Mouse (Mus musculus) midbrain, embryonic 13.5 days (tissue): ENCODE results near the gene Tfap2c. TPM values are rescaled to one million over a fixed set of nuclear protein-coding genes. Genes with fewer than 3 reads are reported as not detected.

Source experiments
- ATAC-seq: fragments of 200-750 bp; cut with Nextera tagmentation; 2 replicates; pipeline ENCODE4 v1.8.0; 2017; ENCODE audit warnings: mild to moderate bottlenecking, moderate TSS enrichment, moderate library complexity
- H3K27ac ChIP-seq: fragments of 300-500 bp; sonication (generic); 2 replicates; pipeline ENCODE4 v1.5.1; 2015; ENCODE audit warnings: inconsistent platforms, mild to moderate bottlenecking, moderate library complexity
- H3K27me3 ChIP-seq: fragments of 300-500 bp; sonication (generic); 2 replicates; pipeline ENCODE4 v1.6.1; 2015; ENCODE audit warnings: mild to moderate bottlenecking, inconsistent platforms
- H3K36me3 ChIP-seq: fragments of 300-500 bp; sonication (generic); 2 replicates; pipeline ENCODE4 v1.6.1; 2015; ENCODE audit warnings: mild to moderate bottlenecking, inconsistent platforms
- H3K4me1 ChIP-seq: fragments of 300-500 bp; sonication (generic); replicated peaks from 2 replicates; pipeline ENCODE4 v1.6.1; 2015; ENCODE audit warnings: inconsistent platforms
- H3K4me2 ChIP-seq: fragments of 300-500 bp; sonication (generic); replicated peaks from 2 replicates; pipeline ENCODE4 v1.6.1; 2015; ENCODE audit warnings: moderate library complexity, mild to moderate bottlenecking, inconsistent platforms
- H3K4me3 ChIP-seq: fragments of 300-500 bp; sonication (generic); replicated peaks from 2 replicates; pipeline ENCODE4 v1.5.1; 2015; ENCODE audit warnings: mild to moderate bottlenecking, inconsistent platforms
- H3K9ac ChIP-seq: fragments of 300-500 bp; sonication (generic); replicated peaks from 2 replicates; pipeline ENCODE4 v1.6.1; 2015; ENCODE audit warnings: mild to moderate bottlenecking, inconsistent platforms
- H3K9me3 ChIP-seq: fragments of 300-500 bp; sonication (generic); 2 replicates; pipeline ENCODE4 v1.6.1; 2016; ENCODE audit warnings: mild to moderate bottlenecking, inconsistent platforms
- WGBS: fragments of 180-500 bp; shearing (Covaris S2); methylation state at CpG from one replicate; pipeline ENCODE4 v1.1.7; 2015; 5-methylcytosine and 5-hydroxymethylcytosine counted together
- polyA plus RNA-seq: library from polyadenylated mRNA; unstranded; fragments of >200 nt; fragmentation: Nextera tagmentation; extraction: Ambion mirVana; gene quantifications from 2 replicates; pipeline ENCODE4 v1.2.1, GENCODE M21; 2015

The Tfap2c gene
- polyA plus RNA-seq, 1 experiment from 2014 or later: 1.6 TPM

- Histone ChIP-seq H3K9ac (no peak overlapping the region), H3K27ac (no peak overlapping the region), H3K27me3 (peaks cover 95% of the 10 kb centered on the region), H3K9me3 (no peaks in the 10 kb centered on the region), H3K36me3 (no peaks in the 10 kb centered on the region), H3K4me1 (peaks cover 38% of the 10 kb centered on the region), H3K4me3 (no peak overlapping the region), H3K4me2 (no peak overlapping the region)
- no peak for ATAC-seq
- WGBS: 64% methylated on average over 9 of the region's 9 CpGs
These were observed 4.8 kb downstream of the Tfap2c start for GRCm38 (mm10) chr2:172554211-172554610.

GRCm38 (mm10) chr2:172558674-172559468, 9.5 kb downstream of the Tfap2c start:
- Histone ChIP-seq H3K4me2 (no peak overlapping the region), H3K4me3 (no peak overlapping the region), H3K4me1 (peaks cover 19% of the 10 kb centered on the region), H3K9me3 (no peaks in the 10 kb centered on the region), H3K9ac (no peak overlapping the region), H3K27me3 (peaks cover 91% of the 10 kb centered on the region), H3K27ac (no peak overlapping the region), H3K36me3 (no peaks in the 10 kb centered on the region)
- WGBS: 15% methylated on average over 21 of the region's 21 CpGs
- ATAC-seq: peak; percentile 71; the same call in 1 of the 2 replicates

GRCm38 (mm10) chr2:172561016-172561415, 11.6 kb downstream of the Tfap2c start:
- Histone ChIP-seq H3K27me3 (peaks cover 71% of the 10 kb centered on the region), H3K4me2 (no peak overlapping the region), H3K27ac (no peak overlapping the region), H3K36me3 (no peaks in the 10 kb centered on the region), H3K4me3 (no peak overlapping the region), H3K4me1 (peaks cover 19% of the 10 kb centered on the region), H3K9ac (no peak overlapping the region), H3K9me3 (no peaks in the 10 kb centered on the region)
- no peak for ATAC-seq
- WGBS: 21% methylated on average over 10 of the region's 10 CpGs

- no peak overlapping the region for H3K4me3 ChIP-seq
- H3K36me3 ChIP-seq: no peaks in the 10 kb centered on the region
- H3K9ac ChIP-seq: no peak overlapping the region
- no peaks in the 10 kb centered on the region for H3K4me1 ChIP-seq
- no peak overlapping the region for H3K4me2 ChIP-seq
- H3K9me3 ChIP-seq: no peaks in the 10 kb centered on the region
- no peak overlapping the region for H3K27ac ChIP-seq
- no peak for ATAC-seq
- peaks cover 7% of the 10 kb centered on the region for H3K27me3 ChIP-seq
- 89% methylated on average over 9 of the region's 9 CpGs for WGBS
These were observed 18.4 kb downstream of the Tfap2c start for GRCm38 (mm10) chr2:172567835-172568234.

GRCm38 (mm10) chr2:172568466-172568865, 19.1 kb downstream of the Tfap2c start:
- ATAC-seq: no peak
- H3K36me3 ChIP-seq: no peaks in the 10 kb centered on the region
- peaks cover 5% of the 10 kb centered on the region for H3K27me3 ChIP-seq
- no peak overlapping the region for H3K4me3 ChIP-seq
- H3K27ac ChIP-seq: no peak overlapping the region
- no peak overlapping the region for H3K9ac ChIP-seq
- WGBS: 96% methylated on average over 2 of the region's 2 CpGs
- H3K4me1 ChIP-seq: no peaks in the 10 kb centered on the region
- no peaks in the 10 kb centered on the region for H3K9me3 ChIP-seq
- no peak overlapping the region for H3K4me2 ChIP-seq

DNA sequence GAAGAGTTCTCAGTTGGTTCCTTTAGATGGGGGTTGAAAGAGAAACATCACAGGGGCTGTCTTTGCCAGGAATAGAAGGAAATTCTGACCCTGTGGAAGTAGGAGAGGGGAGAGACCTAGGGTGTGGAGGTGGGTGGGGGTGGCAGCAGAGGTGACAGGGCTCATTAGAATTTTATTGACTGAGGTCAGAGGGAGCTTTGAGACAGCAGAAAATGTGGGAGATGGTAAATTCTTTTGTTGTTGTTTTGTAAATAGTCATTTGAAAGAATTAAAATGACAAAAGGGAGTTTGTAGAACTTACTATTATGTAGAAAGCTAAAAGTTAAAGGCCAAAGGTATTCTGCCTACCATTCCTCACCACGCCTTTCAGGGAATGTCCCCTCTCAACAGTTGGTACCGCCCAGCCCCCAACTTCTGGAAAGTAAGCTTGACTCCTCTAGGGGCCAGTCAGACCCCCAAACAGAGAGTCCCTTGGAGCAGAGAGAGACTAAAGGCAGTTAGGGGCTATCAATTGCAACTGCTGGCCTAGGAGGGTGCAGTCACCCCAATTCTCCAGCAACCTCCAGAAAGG, 27.9 kb downstream of the Tfap2c start:
- H3K9ac ChIP-seq: no peak overlapping the region
- 70% methylated on average over 2 of the region's 2 CpGs for WGBS
- 0 out of 2 replicates have a peak, but pooled peaks cover 2% of the 10 kb centered on the region for H3K27me3 ChIP-seq
- no peak overlapping the region for H3K27ac ChIP-seq
- peaks cover 10% of the 10 kb centered on the region; the same call in 1 of the 2 replicates for H3K4me1 ChIP-seq
- H3K4me2 ChIP-seq: no peak overlapping the region
- H3K4me3 ChIP-seq: no peak overlapping the region
- no peak for ATAC-seq
- no peaks in the 10 kb centered on the region for H3K9me3 ChIP-seq
- H3K36me3 ChIP-seq: no peaks in the 10 kb centered on the region

- H3K9ac ChIP-seq: no peak overlapping the region
These were observed 29.8 kb downstream of the Tfap2c start for GRCm38 (mm10) chr2:172579221-172579620.

GRCm38 (mm10) chr2:172580536-172581265, 31.3 kb downstream of the Tfap2c start:
- ATAC-seq: no peak
- WGBS: 47% methylated on average over 12 of the region's 12 CpGs

More at GRCm38 (mm10) chr2:172579221-172579620, 29.8 kb downstream of the Tfap2c start:
- Histone ChIP-seq H3K27ac (no peak overlapping the region), H3K9me3 (no peaks in the 10 kb centered on the region), H3K27me3 (0 out of 2 replicates have a peak, but pooled peaks cover 2% of the 10 kb centered on the region), H3K4me3 (no peak overlapping the region), H3K4me2 (no peak overlapping the region), H3K4me1 (peaks cover 15% of the 10 kb centered on the region), H3K36me3 (no peaks in the 10 kb centered on the region)
- WGBS: 68% methylated on average over 5 of the region's 5 CpGs
- ATAC-seq: peak; percentile 69

DNA sequence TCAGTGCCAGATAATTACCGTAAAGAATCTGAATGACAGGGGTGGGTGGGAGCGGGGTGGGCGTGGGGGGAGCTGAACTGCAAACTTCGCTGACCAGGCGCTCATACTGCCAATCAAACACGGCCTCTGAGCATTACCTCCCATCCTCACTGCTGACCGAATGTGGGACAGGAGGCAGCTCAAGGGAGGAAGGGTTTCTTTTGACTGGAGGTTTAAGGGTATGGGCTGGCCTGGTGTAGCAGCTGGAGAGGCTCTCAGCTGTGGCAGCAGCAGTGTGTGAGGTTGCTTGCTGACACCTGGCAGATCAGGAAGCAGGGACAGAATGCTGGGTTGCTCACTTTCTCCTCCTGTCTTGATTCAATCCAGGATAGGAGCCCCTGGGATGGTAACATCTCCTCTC, 33.9 kb downstream of the Tfap2c start:
- Histone ChIP-seq H3K4me3 (no peak overlapping the region), H3K9ac (no peak overlapping the region), H3K4me1 (peaks cover 15% of the 10 kb centered on the region), H3K9me3 (no peaks in the 10 kb centered on the region), H3K27me3 (0 out of 2 replicates have a peak, but pooled peaks cover 5% of the 10 kb centered on the region), H3K36me3 (no peaks in the 10 kb centered on the region), H3K4me2 (no peak overlapping the region), H3K27ac (no peak overlapping the region)
- peak; percentile 65 for ATAC-seq
- WGBS: 26% methylated on average over 7 of the region's 7 CpGs

More at GRCm38 (mm10) chr2:172580536-172581265, 31.3 kb downstream of the Tfap2c start:
- H3K4me1 ChIP-seq: peaks cover 15% of the 10 kb centered on the region
- H3K36me3 ChIP-seq: no peaks in the 10 kb centered on the region
- no peak overlapping the region for H3K9ac ChIP-seq
- no peak overlapping the region for H3K4me2 ChIP-seq
- H3K27ac ChIP-seq: no peak overlapping the region
- no peak overlapping the region for H3K4me3 ChIP-seq
- 0 out of 2 replicates have a peak, but pooled peaks cover 5% of the 10 kb centered on the region for H3K27me3 ChIP-seq
- H3K9me3 ChIP-seq: no peaks in the 10 kb centered on the region

DNA sequence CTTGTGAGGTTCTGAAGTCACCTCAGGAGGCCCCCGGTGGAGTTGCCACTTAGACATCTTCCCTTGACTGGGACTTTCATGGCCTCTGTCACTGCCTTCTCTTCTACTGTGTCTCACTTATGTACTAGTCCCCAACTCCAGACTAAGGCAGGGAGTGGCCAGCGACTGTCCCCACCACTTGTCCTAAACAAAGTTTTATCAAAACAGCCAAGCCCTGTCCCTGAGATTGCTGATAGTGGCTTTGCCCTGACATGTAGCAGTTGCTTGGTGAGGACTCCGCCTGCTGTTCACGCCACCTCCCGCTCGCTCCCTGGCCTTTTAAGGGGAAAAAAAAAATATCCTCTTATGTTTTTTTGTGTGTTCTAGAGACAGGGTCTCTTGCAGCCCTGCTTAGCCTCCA, 35.9 kb downstream of the Tfap2c start:
- no peaks in the 10 kb centered on the region for H3K36me3 ChIP-seq
- ATAC-seq: no peak
- H3K27me3 ChIP-seq: 0 out of 2 replicates have a peak, but pooled peaks cover 5% of the 10 kb centered on the region
- no peak overlapping the region for H3K4me2 ChIP-seq
- H3K27ac ChIP-seq: no peak overlapping the region
- no peak overlapping the region for H3K9ac ChIP-seq
- no peaks in the 10 kb centered on the region for H3K9me3 ChIP-seq
- H3K4me1 ChIP-seq: peaks cover 5% of the 10 kb centered on the region; the same call in 1 of the 2 replicates
- 92% methylated on average over 6 of the region's 6 CpGs for WGBS
- no peak overlapping the region for H3K4me3 ChIP-seq

GRCm38 (mm10) chr2:172589048-172589447, 39.7 kb downstream of the Tfap2c start:
- Histone ChIP-seq H3K9me3 (no peaks in the 10 kb centered on the region), H3K36me3 (no peaks in the 10 kb centered on the region), H3K9ac (no peak overlapping the region), H3K27ac (no peak overlapping the region), H3K27me3 (0 out of 2 replicates have a peak, but pooled peaks cover 3% of the 10 kb centered on the region), H3K4me2 (no peak overlapping the region), H3K4me3 (no peak overlapping the region), H3K4me1 (no peaks in the 10 kb centered on the region)
- WGBS: 95% methylated on average over 1 of the region's 1 CpGs
- no peak for ATAC-seq

- H3K4me1 ChIP-seq: no peaks in the 10 kb centered on the region
- H3K9me3 ChIP-seq: no peaks in the 10 kb centered on the region
- H3K4me2 ChIP-seq: no peak overlapping the region
- ATAC-seq: no peak
- H3K4me3 ChIP-seq: no peak overlapping the region
- H3K27ac ChIP-seq: no peak overlapping the region
- no peaks in the 10 kb centered on the region for H3K36me3 ChIP-seq
- no peak overlapping the region for H3K9ac ChIP-seq
- no peaks in the 10 kb centered on the region for H3K27me3 ChIP-seq
- WGBS: 90% methylated on average over 5 of the region's 5 CpGs
These were observed 41.4 kb downstream of the Tfap2c start for GRCm38 (mm10) chr2:172590839-172591238.
